Mouse (Mus musculus) midbrain, embryonic 16.5 days (tissue): ENCODE data around the gene Rap1gap. TPM values are rescaled to one million over a fixed set of nuclear protein-coding genes. Genes with fewer than 3 reads are reported as not detected.

Experiments
- ATAC-seq: fragments of 200-750 bp; cut with Nextera tagmentation; 2 replicates; pipeline ENCODE4 v1.8.0; 2017; ENCODE audit warnings: moderate TSS enrichment
- H3K27ac ChIP-seq: fragments of 300-500 bp; sonication (generic); 2 replicates; pipeline ENCODE4 v1.5.1; 2014; ENCODE audit warnings: mild to moderate bottlenecking, low read length, mixed read lengths
- H3K27me3 ChIP-seq: fragments of 300-500 bp; sonication (generic); 2 replicates; pipeline ENCODE4 v1.6.1; 2014; ENCODE audit warnings: low read depth, low read length, mixed read lengths; ENCODE audit not compliant: control insufficient read depth, insufficient read depth
- H3K36me3 ChIP-seq: fragments of 300-500 bp; sonication (generic); 2 replicates; pipeline ENCODE4 v1.6.1; 2014; ENCODE audit warnings: mild to moderate bottlenecking, low read length, moderate library complexity, mixed read lengths; ENCODE audit not compliant: control insufficient read depth, insufficient read depth
- H3K4me1 ChIP-seq: fragments of 300-500 bp; sonication (generic); 2 replicates; pipeline ENCODE4 v1.6.1; 2014; ENCODE audit warnings: mild to moderate bottlenecking, low read length, mixed read lengths; ENCODE audit not compliant: control insufficient read depth, insufficient read depth
- H3K4me2 ChIP-seq: fragments of 300-500 bp; sonication (generic); 2 replicates; pipeline ENCODE4 v1.6.1; 2014; ENCODE audit warnings: mild to moderate bottlenecking, low read length, mixed read lengths
- H3K4me3 ChIP-seq: fragments of 300-500 bp; sonication (generic); 2 replicates; pipeline ENCODE4 v1.5.1; 2014; ENCODE audit warnings: low read depth, mild to moderate bottlenecking, low read length, moderate library complexity, mixed read lengths
- H3K9ac ChIP-seq: fragments of 300-500 bp; sonication (generic); 2 replicates; pipeline ENCODE4 v1.6.1; 2014; ENCODE audit warnings: low read depth, low read length, mixed read lengths
- H3K9me3 ChIP-seq: fragments of 300-500 bp; sonication (generic); replicated peaks from 2 replicates; pipeline ENCODE4 v1.6.1; 2014; ENCODE audit warnings: mild to moderate bottlenecking, low read length, mixed read lengths; ENCODE audit not compliant: control insufficient read depth, poor library complexity, severe bottlenecking
- WGBS: fragments of 180-500 bp; shearing (Covaris S2); extraction: QIAGEN DNeasy Blood & Tissue Kit; methylation state at CpG from one replicate; pipeline ENCODE4 v1.1.7; 2014; 5-methylcytosine and 5-hydroxymethylcytosine counted together
- polyA plus RNA-seq: library from polyadenylated mRNA; unstranded; fragments of >200 nt; fragmentation: Nextera tagmentation; extraction: Ambion mirVana; gene quantifications from 2 replicates; pipeline ENCODE4 v1.2.1, GENCODE M21; 2015

Gene Rap1gap
- polyA plus RNA-seq, 1 experiment from 2014 or later: 105 TPM

DNA sequence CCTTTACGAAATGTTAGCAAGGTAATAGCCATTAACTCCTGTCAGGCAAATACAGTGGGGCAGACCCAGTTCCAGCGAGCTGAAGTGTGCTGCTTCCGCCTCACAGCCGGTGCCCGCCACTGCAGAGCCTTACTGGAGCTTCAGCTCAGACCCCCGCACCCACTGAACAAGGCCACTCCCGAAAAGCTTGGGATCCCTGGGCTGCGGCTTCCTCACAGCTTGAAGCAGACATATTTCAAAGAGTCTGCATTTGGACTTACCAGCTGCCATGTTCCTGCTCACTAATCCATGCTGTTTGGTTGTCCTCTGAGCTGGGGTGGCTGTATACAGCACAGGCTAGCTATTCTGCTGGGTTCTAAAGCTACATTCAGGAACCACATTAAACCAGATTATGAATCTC lies 6.9 kb upstream of the Rap1gap start:
- Histone ChIP-seq H3K4me3 (no peak overlapping the region), H3K9ac (no peak overlapping the region), H3K4me1 (peaks cover 6% of the 10 kb centered on the region), H3K27me3 (no peaks in the 10 kb centered on the region), H3K4me2 (no peak overlapping the region), H3K27ac (no peak overlapping the region), H3K36me3 (peaks cover 13% of the 10 kb centered on the region), H3K9me3 (no peaks in the 10 kb centered on the region)
- no peak for ATAC-seq
- WGBS: 79% methylated on average over 8 of the region's 8 CpGs

DNA sequence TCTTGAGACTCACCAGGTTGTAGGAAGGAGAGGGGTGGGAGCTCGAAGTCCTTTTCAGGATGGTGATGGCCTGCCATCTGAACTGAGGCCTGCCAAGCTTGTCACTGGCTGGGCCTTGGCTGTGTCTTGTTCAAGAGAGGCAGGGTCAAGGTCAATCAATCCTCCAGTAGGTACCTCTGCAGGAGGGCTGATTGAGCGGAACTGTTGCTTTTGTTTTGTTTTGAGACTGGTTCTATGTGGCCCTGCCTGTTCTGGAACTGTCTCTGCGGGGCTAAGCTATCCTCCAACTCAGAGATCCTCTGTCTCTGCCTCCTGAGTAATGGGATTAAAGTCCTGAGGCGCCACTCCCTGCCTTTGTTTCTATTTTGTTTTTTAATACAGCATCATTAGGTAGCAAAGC lies 5.0 kb upstream of the Rap1gap start:
- H3K4me1 ChIP-seq: peaks cover 12% of the 10 kb centered on the region
- WGBS: 50% methylated on average over 4 of the region's 4 CpGs
- ATAC-seq: no peak

GRCm38 (mm10) chr4:137660364-137661077 lies 4.0 kb upstream of the Rap1gap start:
- H3K9me3 ChIP-seq: no peaks in the 10 kb centered on the region
- H3K4me2 ChIP-seq: no peak overlapping the region
- WGBS: 64% methylated on average over 10 of the region's 10 CpGs
- peaks cover 7% of the 10 kb centered on the region for H3K36me3 ChIP-seq
- H3K4me3 ChIP-seq: no peak overlapping the region
- H3K4me1 ChIP-seq: peaks cover 13% of the 10 kb centered on the region
- no peaks in the 10 kb centered on the region for H3K27me3 ChIP-seq
- ATAC-seq: no peak
- H3K9ac ChIP-seq: no peak overlapping the region
- no peak overlapping the region for H3K27ac ChIP-seq

More for the DNA sequence above, 5.0 kb upstream of the Rap1gap start:
- Histone ChIP-seq H3K9ac (no peak overlapping the region), H3K4me2 (no peak overlapping the region), H3K27ac (no peak overlapping the region), H3K9me3 (no peaks in the 10 kb centered on the region), H3K36me3 (peaks cover 13% of the 10 kb centered on the region), H3K4me3 (no peak overlapping the region), H3K27me3 (no peaks in the 10 kb centered on the region)

DNA sequence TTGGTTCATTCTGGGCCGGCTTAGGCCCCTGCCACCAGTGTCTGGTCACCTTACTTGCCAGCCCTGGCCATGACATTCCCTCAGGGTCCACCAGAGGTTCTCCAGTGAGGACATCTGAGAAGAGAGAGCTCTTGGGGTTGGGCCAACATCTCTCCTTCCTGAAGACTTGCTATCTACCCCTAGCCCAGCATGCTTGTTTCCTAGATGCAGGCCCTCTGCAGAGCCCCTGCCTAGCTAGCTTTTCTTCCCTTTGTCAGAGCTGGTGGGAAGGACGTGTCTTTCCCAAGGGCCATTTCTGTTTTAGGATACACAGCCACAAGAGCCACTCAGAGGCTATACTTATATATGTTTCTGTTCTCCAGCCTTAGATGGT lies 3.5 kb upstream of the Rap1gap start:
- Histone ChIP-seq H3K9ac (no peak overlapping the region), H3K27me3 (no peaks in the 10 kb centered on the region), H3K4me3 (no peak overlapping the region), H3K36me3 (peaks cover 5% of the 10 kb centered on the region; the same call in 1 of the 2 replicates), H3K9me3 (no peaks in the 10 kb centered on the region), H3K27ac (no peak overlapping the region), H3K4me2 (no peak overlapping the region), H3K4me1 (peaks cover 18% of the 10 kb centered on the region)
- 55% methylated on average over 2 of the region's 2 CpGs for WGBS
- ATAC-seq: no peak

- H3K4me2 ChIP-seq: no peak overlapping the region
- peak overlapping the region; percentile 60 for H3K27ac ChIP-seq
- H3K9ac ChIP-seq: no peak overlapping the region
- H3K9me3 ChIP-seq: no peaks in the 10 kb centered on the region
- 32% methylated on average over 6 of the region's 6 CpGs for WGBS
- peaks cover 23% of the 10 kb centered on the region for H3K4me1 ChIP-seq
- H3K27me3 ChIP-seq: no peaks in the 10 kb centered on the region
- H3K36me3 ChIP-seq: 0 out of 2 replicates have a peak, but pooled peaks cover under 1% of the 10 kb centered on the region
- H3K4me3 ChIP-seq: no peak overlapping the region
- ATAC-seq: no peak
Observed at GRCm38 (mm10) chr4:137661547-137661946, 3.0 kb upstream of the Rap1gap start.

- no peaks in the 10 kb centered on the region for H3K9me3 ChIP-seq
Observed at GRCm38 (mm10) chr4:137663491-137663890, 1.0 kb upstream of the Rap1gap start.

DNA sequence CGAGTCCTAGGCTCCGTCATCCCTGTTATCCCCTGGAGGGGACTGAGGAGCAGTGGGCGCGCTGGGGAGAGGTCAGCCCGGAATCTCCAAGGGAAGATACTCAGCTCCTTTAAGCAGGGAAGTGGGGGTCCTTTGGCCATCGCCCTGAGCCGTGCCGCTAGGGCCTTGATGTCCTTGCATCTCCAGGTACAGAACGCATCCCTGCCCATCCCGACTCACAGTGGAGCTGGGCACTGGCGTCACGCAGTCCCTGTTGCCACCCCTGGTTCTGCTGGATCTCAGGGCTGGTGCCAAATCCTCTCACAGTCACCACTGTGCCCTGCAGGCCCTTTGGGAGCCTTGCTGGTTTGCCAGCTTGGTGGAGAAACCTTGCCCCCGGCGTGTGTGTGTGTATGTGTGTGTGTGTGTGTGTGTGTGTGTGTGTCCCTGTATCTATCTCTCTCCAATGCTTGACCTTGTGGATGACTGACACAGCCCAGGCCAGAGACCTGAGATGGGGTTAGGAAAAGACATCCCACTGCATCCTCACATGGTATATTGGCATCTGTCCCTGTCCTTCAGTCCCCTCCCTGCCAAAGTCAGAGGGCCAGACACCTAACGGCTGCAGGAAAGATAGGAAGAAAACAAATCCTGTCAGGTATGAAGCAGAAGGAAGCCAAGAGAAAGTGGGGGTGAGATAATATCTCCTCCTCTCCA lies 602 bp downstream of the Rap1gap start:
- Histone ChIP-seq H3K4me1 (peaks cover 38% of the 10 kb centered on the region), H3K27me3 (no peaks in the 10 kb centered on the region), H3K36me3 (no peaks in the 10 kb centered on the region), H3K9me3 (no peaks in the 10 kb centered on the region), H3K27ac (peak overlapping the region; percentile 71), H3K9ac (peak overlapping the region; percentile 92), H3K4me3 (peak overlapping the region; percentile 67), H3K4me2 (peak overlapping the region; percentile 80)
- WGBS: 9% methylated on average over 14 of the region's 15 CpGs
- ATAC-seq: peak; percentile 59

More at GRCm38 (mm10) chr4:137663491-137663890, 1.0 kb upstream of the Rap1gap start:
- Histone ChIP-seq H3K4me3 (no peak overlapping the region), H3K4me1 (peaks cover 38% of the 10 kb centered on the region), H3K36me3 (no peaks in the 10 kb centered on the region), H3K4me2 (no peak overlapping the region), H3K27me3 (no peaks in the 10 kb centered on the region), H3K27ac (no peak overlapping the region), H3K9ac (no peak overlapping the region)
- 82% methylated on average over 4 of the region's 4 CpGs for WGBS
- ATAC-seq: no peak

DNA sequence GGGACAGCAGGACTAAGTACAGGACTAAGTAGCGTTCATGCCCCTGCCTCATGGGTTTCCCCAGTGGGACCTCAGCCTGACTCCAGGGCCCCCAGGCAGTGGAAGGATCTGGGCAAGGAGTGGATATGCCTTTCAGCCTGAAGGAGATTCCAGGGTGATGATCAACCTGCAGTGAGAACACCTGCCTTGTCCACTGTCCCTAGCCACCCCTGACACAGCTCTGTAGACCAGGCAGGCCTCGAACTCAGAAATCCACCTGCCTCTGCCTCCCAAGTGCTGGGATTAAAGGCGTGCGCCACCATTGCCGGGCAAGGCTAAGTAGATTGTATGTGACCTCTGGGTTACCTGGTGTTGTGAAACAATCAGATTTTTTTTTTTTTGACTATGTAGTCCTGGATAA lies 1.3 kb downstream of the Rap1gap start:
- no peaks in the 10 kb centered on the region for H3K9me3 ChIP-seq
- H3K4me1 ChIP-seq: peaks cover 38% of the 10 kb centered on the region
- peak overlapping the region; percentile 80 for H3K4me2 ChIP-seq
- H3K9ac ChIP-seq: peak overlapping the region; percentile 92
- ATAC-seq: no peak
- H3K27ac ChIP-seq: no peak overlapping the region
- H3K4me3 ChIP-seq: peak overlapping the region; percentile 67
- no peaks in the 10 kb centered on the region for H3K27me3 ChIP-seq
- H3K36me3 ChIP-seq: no peaks in the 10 kb centered on the region
- 88% methylated on average over 5 of the region's 5 CpGs for WGBS

- H3K4me3 ChIP-seq: no peak overlapping the region
- peak overlapping the region; percentile 32; the same call in 1 of the 2 replicates for H3K9ac ChIP-seq
- no peaks in the 10 kb centered on the region for H3K27me3 ChIP-seq
- H3K4me2 ChIP-seq: peak overlapping the region; percentile 80; the same call in 1 of the 2 replicates
- no peaks in the 10 kb centered on the region for H3K36me3 ChIP-seq
- 56% methylated on average over 5 of the region's 5 CpGs for WGBS
- H3K27ac ChIP-seq: no peak overlapping the region
- H3K9me3 ChIP-seq: no peaks in the 10 kb centered on the region
- ATAC-seq: no peak
- peaks cover 36% of the 10 kb centered on the region for H3K4me1 ChIP-seq
Observed at GRCm38 (mm10) chr4:137666283-137666957, 1.9 kb downstream of the Rap1gap start.
